Comparison of ENCODE assay signal across 16 mouse cellular contexts in genomic region chr17:5716912-5717311, GRCm38 (mm10).
"Had no signal": no experiment of that assay in that cellular context is flagged by ENCODE, and none has a peak within 500 bp of the region (broad histone marks: within the 10 kb centered on the region; RNA-seq: fewer than 3 reads in every experiment).

No protein-coding gene starts in this region.

- H3K9ac ChIP-seq: limb, embryonic 15.5 days; liver, embryonic 12.5 days; lung, embryonic 14.5 days; midbrain, embryonic 13.5 days; neural tube, embryonic 12.5 days had no signal

- DNase-seq: kidney, adult 8-10 months; kidney, postnatal 36 days; lung, embryonic 14.5 days; lung, postnatal 10 days; lung, postnatal 4 days; retina, postnatal 1 day; right cerebral cortex, postnatal 14 days; thymus, postnatal 4 days had no signal

- H3K4me2 ChIP-seq: limb, embryonic 15.5 days; liver, embryonic 12.5 days; lung, embryonic 14.5 days; midbrain, embryonic 13.5 days; neural tube, embryonic 12.5 days had no signal

- ATAC-seq: liver, embryonic 12.5 days; midbrain, embryonic 13.5 days had no signal

- H3K36me3 ChIP-seq: limb, embryonic 15.5 days; midbrain, embryonic 13.5 days; neural tube, embryonic 12.5 days had no signal

- H3K9me3 ChIP-seq: limb, embryonic 15.5 days; liver, embryonic 12.5 days; midbrain, embryonic 13.5 days; neural tube, embryonic 12.5 days had no signal

- H3K27me3 ChIP-seq: limb, embryonic 15.5 days; liver, embryonic 12.5 days had no signal

- H3K4me3 ChIP-seq: layer of hippocampus, adult 2 months; limb, embryonic 15.5 days; liver, embryonic 12.5 days; midbrain, embryonic 13.5 days; myocyte; neural tube, embryonic 12.5 days had no signal

- H3K27ac ChIP-seq: kidney, postnatal 0 days; layer of hippocampus, adult 2 months; limb, embryonic 15.5 days; liver, embryonic 12.5 days; midbrain, embryonic 13.5 days; neural tube, embryonic 12.5 days; stomach, postnatal 0 days had no signal
